Mouse (Mus musculus): ENCODE measurements at regions not wholly inside any gene's neighbourhood (a gene's known extent, or its start where the extent isn't known, plus 50 kb on each side); places are given as distances from the start of the nearest gene placed in this dataset.

GRCm38 (mm10) chr2:178565368-178565818, 135.1 kb downstream of the Cdh26 start:
- TF ChIP-seq CTCF (IDR thresholded peaks at IDR 0.05) (no peak), EP300 (IDR thresholded peaks at IDR 0.05) (no peak)
